Mouse (Mus musculus) embryonic facial prominence, embryonic 12.5 days (tissue): ENCODE measurements around the gene Tshz2. TPM values are rescaled to one million over a fixed set of nuclear protein-coding genes. Genes with fewer than 3 reads are reported as not detected.

ENCODE experiments used
- ATAC-seq: fragments of 200-750 bp; cut with Nextera tagmentation; 2 replicates; pipeline ENCODE4 v1.8.0; 2017; ENCODE audit not compliant: insufficient number of reproducible peaks, insufficient read depth, low FRiP score, low TSS enrichment
- H3K27ac ChIP-seq: fragments of 300-500 bp; sonication (generic); 2 replicates; pipeline ENCODE4 v1.5.1; 2016; ENCODE audit warnings: mild to moderate bottlenecking
- H3K27me3 ChIP-seq: fragments of 300-500 bp; sonication (generic); 2 replicates; pipeline ENCODE4 v1.6.1; 2016; ENCODE audit warnings: mild to moderate bottlenecking, moderate library complexity
- H3K36me3 ChIP-seq: fragments of 300-500 bp; sonication (generic); 2 replicates; pipeline ENCODE4 v1.6.1; 2016; ENCODE audit warnings: mild to moderate bottlenecking
- H3K4me1 ChIP-seq: fragments of 300-500 bp; sonication (generic); 2 replicates; pipeline ENCODE4 v1.6.1; 2016
- H3K4me2 ChIP-seq: fragments of 300-500 bp; sonication (generic); replicated peaks from 2 replicates; pipeline ENCODE4 v1.6.1; 2016; ENCODE audit warnings: mild to moderate bottlenecking, moderate library complexity
- H3K4me3 ChIP-seq: fragments of 300-500 bp; sonication (generic); 2 replicates; pipeline ENCODE4 v1.5.1; 2016; ENCODE audit warnings: mild to moderate bottlenecking
- H3K9ac ChIP-seq: fragments of 300-500 bp; sonication (generic); 2 replicates; pipeline ENCODE4 v1.6.1; 2016; ENCODE audit warnings: mild to moderate bottlenecking, moderate library complexity
- H3K9me3 ChIP-seq: fragments of 300-500 bp; sonication (generic); 2 replicates; pipeline ENCODE4 v1.6.1; 2016; ENCODE audit warnings: mild to moderate bottlenecking, moderate library complexity
- WGBS: fragments of 180-500 bp; shearing (Covaris S2); methylation state at CpG from one replicate; pipeline ENCODE4 v1.1.7; 2016; 5-methylcytosine and 5-hydroxymethylcytosine counted together
- polyA plus RNA-seq: library from polyadenylated mRNA; unstranded; fragments of >200 nt; fragmentation: Nextera tagmentation; extraction: Ambion mirVana; gene quantifications from 2 replicates; pipeline ENCODE4 v1.2.1, GENCODE M21; 2016

The Tshz2 gene
- polyA plus RNA-seq, 1 experiment from 2014 or later, result 9.1 TPM

DNA sequence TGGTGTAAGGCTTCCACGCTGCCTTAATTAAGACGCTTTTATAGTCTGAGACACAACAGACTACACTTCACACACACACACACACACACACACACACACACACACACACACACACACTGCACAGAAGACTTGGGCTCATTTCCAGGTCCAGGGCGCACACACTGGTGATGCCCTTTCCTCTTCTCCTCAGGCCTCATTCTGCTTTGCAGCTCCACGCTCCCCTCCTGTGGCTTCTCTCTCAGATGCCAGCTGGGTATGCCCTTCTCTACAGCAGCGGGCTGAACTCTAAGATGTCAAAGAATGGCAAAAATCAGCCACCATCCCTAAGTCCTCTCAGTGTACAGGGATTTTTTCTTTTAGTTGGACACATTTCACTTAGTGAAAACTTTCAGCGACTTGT lies 41.0 kb downstream of the Tshz2 start:
- 85% methylated on average over 6 of the region's 6 CpGs for WGBS
- Histone ChIP-seq H3K27me3 (no peaks in the 10 kb centered on the region), H3K9ac (no peak overlapping the region), H3K4me2 (no peak overlapping the region), H3K27ac (no peak overlapping the region), H3K9me3 (no peaks in the 10 kb centered on the region), H3K36me3 (no peaks in the 10 kb centered on the region), H3K4me3 (no peak overlapping the region), H3K4me1 (no peaks in the 10 kb centered on the region)
- no peak for ATAC-seq

DNA sequence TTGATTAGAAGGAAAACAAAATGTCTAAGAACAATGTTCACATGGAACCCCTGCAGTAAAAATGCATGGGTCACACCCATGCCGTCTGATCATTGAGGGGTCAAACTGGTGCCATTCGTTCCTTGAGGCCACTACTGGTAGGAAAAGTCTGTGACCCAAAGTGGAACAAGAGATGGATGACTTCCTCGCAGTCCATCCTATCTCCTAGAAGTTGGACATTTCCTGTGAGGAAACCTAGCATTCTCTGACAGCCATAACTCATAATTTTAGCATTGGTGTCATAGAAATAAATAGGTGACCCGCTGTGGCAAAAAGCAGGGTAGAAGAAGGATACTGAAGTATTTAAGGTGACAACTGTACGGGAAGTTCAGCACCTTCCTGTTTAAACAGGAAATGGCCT lies 41.4 kb downstream of the Tshz2 start:
- ATAC-seq, result no peak
- no peaks in the 10 kb centered on the region for H3K27me3 ChIP-seq
- no peaks in the 10 kb centered on the region for H3K36me3 ChIP-seq
- H3K9me3 ChIP-seq, result no peaks in the 10 kb centered on the region
- H3K4me1 ChIP-seq, result no peaks in the 10 kb centered on the region
- no peak overlapping the region for H3K4me2 ChIP-seq
- H3K27ac ChIP-seq, result no peak overlapping the region
- no peak overlapping the region for H3K4me3 ChIP-seq
- 82% methylated on average over 5 of the region's 5 CpGs for WGBS
- no peak overlapping the region for H3K9ac ChIP-seq

DNA sequence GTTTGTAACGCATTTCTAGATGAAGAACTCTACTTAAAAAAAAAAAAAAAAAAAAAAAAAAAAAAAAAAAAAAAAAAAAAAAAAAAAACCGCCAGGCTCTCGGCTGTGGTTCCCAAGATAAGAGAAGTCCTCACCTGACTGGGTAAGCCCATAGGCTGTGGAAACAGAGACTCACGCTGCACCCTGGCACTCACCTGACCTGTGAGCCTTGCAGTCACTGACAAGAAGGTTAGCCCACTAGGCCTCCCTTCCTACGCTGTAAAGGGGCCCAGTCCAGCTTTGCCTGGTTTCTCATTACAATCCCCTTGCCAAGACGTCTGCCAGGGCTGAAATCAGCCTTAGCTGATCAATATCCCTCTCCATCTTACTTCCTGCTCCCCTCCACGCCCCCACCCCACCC lies 46.5 kb downstream of the Tshz2 start:
- no peaks in the 10 kb centered on the region for H3K36me3 ChIP-seq
- H3K9ac ChIP-seq, result no peak overlapping the region
- H3K4me3 ChIP-seq, result no peak overlapping the region
- H3K9me3 ChIP-seq, result no peaks in the 10 kb centered on the region
- no peak overlapping the region for H3K27ac ChIP-seq
- H3K4me2 ChIP-seq, result no peak overlapping the region
- H3K27me3 ChIP-seq, result no peaks in the 10 kb centered on the region
- no peak for ATAC-seq
- H3K4me1 ChIP-seq, result no peaks in the 10 kb centered on the region
- 63% methylated on average over 7 of the region's 7 CpGs for WGBS

DNA sequence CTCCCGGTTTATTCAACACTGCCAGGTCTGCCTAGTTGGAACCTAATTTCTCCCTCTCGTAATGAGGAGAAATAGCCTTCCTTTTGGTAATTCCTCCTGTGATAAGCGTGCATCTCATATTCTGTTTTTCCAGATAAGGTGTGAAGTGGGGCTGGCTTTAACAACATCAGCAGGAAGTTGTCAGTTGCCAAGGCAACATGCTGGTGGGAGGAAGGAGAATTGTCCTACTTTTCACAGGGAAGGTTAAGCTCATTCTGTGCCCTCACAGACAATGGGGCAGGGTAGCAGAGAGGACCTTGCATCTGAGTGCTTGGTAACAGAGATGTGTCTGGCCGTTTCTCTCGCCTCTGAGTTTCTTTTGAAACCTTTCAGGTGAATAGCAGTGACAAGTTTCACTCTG lies 47.1 kb downstream of the Tshz2 start:
- Histone ChIP-seq H3K4me1 (0 out of 2 replicates have a peak, but pooled peaks cover 2% of the 10 kb centered on the region), H3K27ac (no peak overlapping the region), H3K4me2 (no peak overlapping the region), H3K9me3 (no peaks in the 10 kb centered on the region), H3K27me3 (no peaks in the 10 kb centered on the region), H3K4me3 (no peak overlapping the region), H3K36me3 (no peaks in the 10 kb centered on the region), H3K9ac (no peak overlapping the region)
- 70% methylated on average over 5 of the region's 5 CpGs for WGBS
- ATAC-seq, result no peak

DNA sequence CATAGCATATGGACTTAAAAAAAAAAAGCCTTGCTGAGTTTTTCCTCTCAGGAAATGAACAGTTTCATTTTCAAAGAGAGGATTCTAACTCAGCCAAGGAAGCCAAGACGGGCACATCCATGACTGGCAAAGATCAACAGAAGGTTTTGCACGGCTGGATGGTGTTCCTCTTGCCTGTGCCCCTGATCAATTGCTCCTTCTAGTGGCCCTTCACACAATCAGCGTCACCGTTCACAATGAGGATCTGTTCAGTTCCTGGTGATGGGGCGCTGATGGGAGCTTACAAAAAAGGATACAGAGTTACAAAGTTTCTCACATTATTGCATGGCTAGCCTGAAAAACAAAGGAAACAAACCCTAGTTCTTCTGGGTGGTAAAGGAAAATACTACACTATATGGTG lies 52.4 kb downstream of the Tshz2 start:
- Histone ChIP-seq H3K36me3 (no peaks in the 10 kb centered on the region), H3K4me3 (no peak overlapping the region), H3K27ac (no peak overlapping the region), H3K9me3 (no peaks in the 10 kb centered on the region), H3K4me2 (no peak overlapping the region), H3K27me3 (no peaks in the 10 kb centered on the region), H3K9ac (no peak overlapping the region), H3K4me1 (0 out of 2 replicates have a peak, but pooled peaks cover 7% of the 10 kb centered on the region)
- ATAC-seq, result no peak
- WGBS, result 43% methylated on average over 5 of the region's 5 CpGs

DNA sequence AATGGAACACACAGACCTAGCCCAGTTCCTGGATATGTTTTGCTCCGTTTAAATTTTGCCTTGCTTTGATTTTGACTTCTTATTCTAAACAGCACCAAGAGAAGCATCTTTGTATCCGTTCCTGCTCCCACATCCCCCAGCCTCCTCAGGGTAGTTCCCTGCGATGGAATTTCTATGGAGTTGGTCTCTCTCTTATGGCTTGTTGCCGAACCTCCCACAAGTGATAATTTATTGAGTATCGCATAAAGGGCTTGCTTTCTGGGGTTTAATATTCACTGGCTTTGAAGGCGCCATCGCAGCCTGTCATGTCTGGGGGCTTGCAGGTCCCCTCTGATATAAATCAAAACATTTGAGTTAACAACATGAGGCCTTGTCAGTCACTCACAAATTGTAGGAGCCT lies 52.9 kb downstream of the Tshz2 start:
- H3K36me3 ChIP-seq, result no peaks in the 10 kb centered on the region
- no peak for ATAC-seq
- H3K27ac ChIP-seq, result no peak overlapping the region
- H3K4me1 ChIP-seq, result 0 out of 2 replicates have a peak, but pooled peaks cover 7% of the 10 kb centered on the region
- no peak overlapping the region for H3K4me3 ChIP-seq
- no peak overlapping the region for H3K9ac ChIP-seq
- no peak overlapping the region for H3K4me2 ChIP-seq
- no peaks in the 10 kb centered on the region for H3K27me3 ChIP-seq
- H3K9me3 ChIP-seq, result no peaks in the 10 kb centered on the region
- WGBS, result 83% methylated on average over 7 of the region's 7 CpGs

DNA sequence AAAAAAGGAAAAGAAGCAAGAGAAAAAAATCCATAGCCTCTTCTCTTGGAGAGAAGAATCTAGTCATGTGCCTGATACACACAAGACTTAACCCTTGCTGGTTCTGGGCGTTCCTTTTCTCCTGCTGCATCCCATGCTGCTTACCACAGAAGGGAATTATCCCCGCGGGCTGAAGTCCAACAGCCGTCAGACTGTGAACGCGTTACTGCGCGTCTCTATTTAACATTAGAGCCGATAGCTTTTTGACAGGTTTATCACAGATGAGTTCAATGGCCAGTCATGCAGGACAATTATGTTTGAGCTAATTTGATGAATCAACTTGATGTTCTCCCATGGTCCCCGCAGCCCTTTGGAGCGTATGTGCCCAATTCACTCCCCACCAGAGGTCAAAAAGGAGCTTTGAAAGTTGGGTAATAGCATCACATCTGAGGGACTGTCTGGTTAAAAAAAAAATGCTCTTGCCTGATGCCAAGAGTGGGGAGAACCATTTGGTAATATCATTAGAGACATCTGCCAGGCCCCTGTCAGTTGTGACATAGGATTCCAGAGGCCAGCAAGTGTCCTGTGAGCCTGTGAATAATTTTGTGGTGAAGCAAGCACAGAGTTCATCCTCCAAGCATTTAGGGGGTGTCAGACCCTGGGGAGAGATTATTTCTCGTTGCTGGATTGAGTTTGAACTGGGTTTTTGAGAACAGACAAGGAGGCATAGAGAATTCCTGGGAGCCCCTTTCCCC lies 54.1 kb downstream of the Tshz2 start:
- WGBS, result 75% methylated on average over 12 of the region's 12 CpGs
- H3K4me3 ChIP-seq, result no peak overlapping the region

DNA sequence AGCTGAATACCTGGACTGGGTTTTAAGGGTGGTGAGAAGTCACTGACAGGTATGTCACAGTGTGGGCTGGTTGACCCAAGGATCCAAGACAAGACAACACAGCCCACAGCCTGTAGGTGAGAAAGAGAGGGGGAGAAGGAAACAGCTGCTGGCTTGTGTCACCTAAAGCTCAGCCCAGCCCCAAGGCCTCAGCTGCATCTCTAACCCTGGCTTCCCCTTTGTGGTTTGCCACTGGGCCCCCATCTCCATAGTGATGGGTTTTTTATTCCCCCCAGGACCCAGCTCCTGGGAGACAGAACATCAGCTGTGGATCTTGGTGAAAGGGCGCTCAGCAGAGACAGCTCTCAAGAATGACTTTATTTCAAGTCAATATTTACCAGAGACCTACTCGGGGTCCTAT lies 57.2 kb downstream of the Tshz2 start:
- H3K4me3 ChIP-seq, result no peak overlapping the region
- H3K9ac ChIP-seq, result no peak overlapping the region
- H3K27me3 ChIP-seq, result no peaks in the 10 kb centered on the region
- no peak overlapping the region for H3K4me2 ChIP-seq
- H3K9me3 ChIP-seq, result no peaks in the 10 kb centered on the region
- ATAC-seq, result no peak
- 0 out of 2 replicates have a peak, but pooled peaks cover 5% of the 10 kb centered on the region for H3K4me1 ChIP-seq
- 89% methylated on average over 2 of the region's 2 CpGs for WGBS
- H3K36me3 ChIP-seq, result no peaks in the 10 kb centered on the region
- no peak overlapping the region for H3K27ac ChIP-seq

More for the DNA sequence above, 54.1 kb downstream of the Tshz2 start:
- ATAC-seq, result no peak
- Histone ChIP-seq H3K9me3 (no peaks in the 10 kb centered on the region), H3K9ac (no peak overlapping the region), H3K36me3 (no peaks in the 10 kb centered on the region), H3K4me1 (0 out of 2 replicates have a peak, but pooled peaks cover 7% of the 10 kb centered on the region), H3K4me2 (no peak overlapping the region), H3K27me3 (no peaks in the 10 kb centered on the region), H3K27ac (no peak overlapping the region)

DNA sequence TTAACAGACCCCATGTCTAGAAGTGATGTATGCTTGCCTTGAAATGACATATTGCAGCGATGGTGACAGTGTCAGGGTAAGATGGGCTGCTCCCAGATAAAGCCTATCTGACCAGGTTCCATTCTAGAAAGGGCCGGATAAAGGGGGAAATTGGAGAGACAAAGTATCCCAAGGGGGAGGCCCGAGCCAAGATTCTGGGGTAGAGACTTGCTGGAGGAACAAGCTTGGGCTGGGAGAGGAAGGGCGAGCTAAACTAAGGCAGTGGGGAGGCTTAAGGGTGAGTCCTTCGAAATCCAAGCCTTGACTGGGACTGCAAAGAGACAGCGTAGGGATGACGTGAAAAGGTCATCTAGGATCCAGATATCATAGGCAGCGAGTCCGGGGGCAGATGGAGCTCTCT lies 61.7 kb downstream of the Tshz2 start:
- WGBS, result 87% methylated on average over 9 of the region's 9 CpGs

DNA sequence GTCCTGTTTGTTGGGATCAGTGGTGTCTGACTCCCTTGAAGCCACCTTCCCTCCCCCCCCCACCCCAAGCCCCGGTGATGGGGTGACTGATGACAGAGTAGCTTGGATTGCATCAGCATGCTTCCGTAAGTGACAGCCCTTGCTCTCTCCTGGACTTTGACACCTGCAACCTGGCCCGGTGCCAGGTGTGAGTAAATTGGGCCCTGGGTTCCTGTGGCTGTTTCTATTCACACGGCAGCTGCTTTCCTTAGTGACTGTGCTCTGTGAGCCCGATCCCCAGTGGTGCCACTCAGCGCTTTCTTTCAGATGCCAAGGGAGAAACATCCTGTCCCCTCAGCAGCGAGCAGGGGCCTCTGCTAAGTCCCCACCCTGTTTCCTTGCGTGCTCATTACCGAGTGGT lies 62.2 kb downstream of the Tshz2 start:
- WGBS, result 76% methylated on average over 9 of the region's 9 CpGs
- Histone ChIP-seq H3K9me3 (no peaks in the 10 kb centered on the region), H3K36me3 (no peaks in the 10 kb centered on the region), H3K4me3 (no peak overlapping the region), H3K4me2 (no peak overlapping the region), H3K9ac (no peak overlapping the region), H3K4me1 (0 out of 2 replicates have a peak, but pooled peaks cover 3% of the 10 kb centered on the region), H3K27me3 (no peaks in the 10 kb centered on the region), H3K27ac (no peak overlapping the region)
- ATAC-seq, result no peak

More for the DNA sequence above, 61.7 kb downstream of the Tshz2 start:
- Histone ChIP-seq H3K9me3 (no peaks in the 10 kb centered on the region), H3K9ac (no peak overlapping the region), H3K27me3 (no peaks in the 10 kb centered on the region), H3K4me3 (no peak overlapping the region), H3K4me1 (0 out of 2 replicates have a peak, but pooled peaks cover 2% of the 10 kb centered on the region), H3K4me2 (no peak overlapping the region), H3K27ac (no peak overlapping the region), H3K36me3 (no peaks in the 10 kb centered on the region)
- ATAC-seq, result no peak

DNA sequence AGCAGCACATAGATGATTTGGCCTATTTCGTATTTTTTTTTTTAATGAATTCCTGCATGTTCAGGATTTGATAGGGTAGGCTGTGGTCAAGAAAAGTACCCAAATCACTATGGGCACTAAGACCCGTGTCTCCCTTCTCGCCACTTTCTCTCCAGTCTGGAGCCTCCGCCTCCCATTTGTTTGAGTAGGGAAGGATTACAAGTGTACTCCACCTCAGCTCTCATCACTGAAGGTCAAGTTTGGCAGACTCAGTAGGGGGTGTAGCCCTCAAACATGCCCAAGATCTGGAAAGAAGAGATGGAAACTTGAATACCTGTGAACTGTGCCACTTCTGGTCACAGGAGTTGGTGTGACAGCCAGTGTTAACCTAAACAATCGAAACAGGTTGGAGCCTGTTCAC lies 66.3 kb downstream of the Tshz2 start:
- Histone ChIP-seq H3K4me3 (no peak overlapping the region), H3K9ac (no peak overlapping the region), H3K36me3 (no peaks in the 10 kb centered on the region), H3K27me3 (no peaks in the 10 kb centered on the region), H3K9me3 (no peaks in the 10 kb centered on the region), H3K4me1 (0 out of 2 replicates have a peak, but pooled peaks cover 3% of the 10 kb centered on the region), H3K4me2 (no peak overlapping the region), H3K27ac (no peak overlapping the region)
- WGBS, result 78% methylated on average over 5 of the region's 5 CpGs
- ATAC-seq, result no peak

DNA sequence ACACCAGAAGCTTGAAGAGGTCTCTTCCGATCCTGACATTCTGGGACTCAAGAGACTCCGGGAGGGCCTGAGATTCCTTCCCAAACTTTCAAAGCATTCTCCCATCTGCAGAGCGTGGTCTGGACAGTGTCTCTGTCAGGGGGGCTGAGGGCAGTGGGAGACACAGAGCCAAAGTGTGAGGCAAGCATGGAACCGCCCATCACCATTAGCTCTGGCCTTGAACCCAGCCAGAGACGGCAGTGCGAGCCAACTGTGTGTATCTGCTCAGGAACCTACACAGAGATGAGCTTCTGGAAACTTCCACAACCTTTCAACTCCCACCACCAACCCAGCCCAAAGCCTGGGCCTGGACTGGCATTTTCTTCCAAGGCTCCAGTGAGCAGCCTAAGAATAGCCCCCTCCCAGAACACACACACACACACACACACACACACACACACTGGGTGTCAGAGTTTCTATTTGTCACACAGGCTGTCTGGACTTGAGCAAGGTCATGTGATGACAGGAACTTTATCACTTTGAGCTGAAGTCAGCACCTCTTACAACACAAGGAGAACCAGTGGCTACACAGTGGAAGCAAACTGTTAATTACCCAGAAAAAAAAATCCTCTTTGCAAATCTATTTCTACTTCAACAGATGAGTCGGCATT lies 67.2 kb downstream of the Tshz2 start:
- no peaks in the 10 kb centered on the region for H3K27me3 ChIP-seq
- WGBS, result 72% methylated on average over 7 of the region's 7 CpGs
- 0 out of 2 replicates have a peak, but pooled peaks cover 3% of the 10 kb centered on the region for H3K4me1 ChIP-seq
- H3K36me3 ChIP-seq, result no peaks in the 10 kb centered on the region
- peak; percentile 61; the same call in 1 of the 2 replicates for ATAC-seq
- H3K9ac ChIP-seq, result no peak overlapping the region
- H3K9me3 ChIP-seq, result no peaks in the 10 kb centered on the region
- no peak overlapping the region for H3K4me3 ChIP-seq
- H3K4me2 ChIP-seq, result no peak overlapping the region
- no peak overlapping the region for H3K27ac ChIP-seq
